Mouse (Mus musculus) inflammation-experienced regulatory T-cells (primary cell): ENCODE results near the gene Cyp2c55. TPM values are rescaled to one million over a fixed set of nuclear protein-coding genes. Genes with fewer than 3 reads are reported as not detected.

Experiments used
- polyA plus RNA-seq, 2 experiments: library from polyadenylated mRNA; unstranded; fragments of 100-300 nt; shearing (Covaris generic); gene quantifications; one replicate each; pipeline ENCODE4 v1.2.1; 2017

Cyp2c55 gene
- polyA plus RNA-seq, result under 1 TPM in 1 of 2 experiments, not detected in 1; 0.13 TPM

GRCm38 (mm10) chr19:39006715-39007114 is at the start of gene Cyp2c55:
Gene Cyp2c55, plus strand, starts transcription at chr19:39007019.

GRCm38 (mm10) chr19:39060719-39061118 is 53.9 kb downstream of the Cyp2c55 start, which contains the start of gene Cyp2c65:
Gene Cyp2c65, plus strand, starts transcription at chr19:39061015.

Other genes starting within 250 kb of the Cyp2c55 start
- gene Noc3l, start 187.8 kb upstream of the Cyp2c55 start, polyA plus RNA-seq, result 10 to 100 TPM; 12.0 to 17.5 TPM
- gene Tbc1d12, start 170.4 kb upstream of the Cyp2c55 start, polyA plus RNA-seq, result 1 to 10 TPM; 2.6 to 3.3 TPM
- gene Hells, start 76.1 kb upstream of the Cyp2c55 start, polyA plus RNA-seq, result 10 to 100 TPM; 12.2 to 17.8 TPM
- gene Cyp2c65, start 54.0 kb downstream of the Cyp2c55 start, polyA plus RNA-seq, result under 1 TPM in 1 of 2 experiments, not detected in 1; 0.16 TPM
- gene Cyp2c66, start 106.9 kb downstream of the Cyp2c55 start, polyA plus RNA-seq, result under 1 TPM; 0.13 to 0.27 TPM